Mouse (Mus musculus) kidney, adult 2 months (tissue): ENCODE data around the gene Acot1. TPM values are rescaled to one million over a fixed set of nuclear protein-coding genes. Genes with fewer than 3 reads are reported as not detected.
A peak's percentile ranks its signal among the peaks of the same experiment; 100 is the strongest.

ENCODE experiments used
- DNase-seq: peaks from one replicate; pipeline ENCODE4 v3.0.0; 2021
- H3K27ac ChIP-seq: fragments of 200-500 bp; 2 replicates; pipeline ENCODE4 v1.5.1; 2012; ENCODE audit warnings: low read depth, low read length, control low read depth, inconsistent platforms; ENCODE audit not compliant: insufficient read depth
- H3K27me3 ChIP-seq: fragments of 200-500 bp; replicated peaks from 2 replicates; pipeline ENCODE4 v1.6.1; 2012; ENCODE audit warnings: mild to moderate bottlenecking, moderate library complexity, low read length, inconsistent platforms; ENCODE audit not compliant: control insufficient read depth, insufficient read depth
- H3K36me3 ChIP-seq: fragments of 200-500 bp; 2 replicates; pipeline ENCODE4 v1.6.1; 2012; ENCODE audit warnings: mild to moderate bottlenecking, moderate library complexity, low read length, inconsistent platforms; ENCODE audit not compliant: control insufficient read depth, insufficient read depth
- H3K4me1 ChIP-seq: fragments of 200-500 bp; 2 replicates; pipeline ENCODE4 v1.6.1; 2011; ENCODE audit warnings: low read length; ENCODE audit not compliant: control insufficient read depth, insufficient read depth
- H3K4me3 ChIP-seq: fragments of 200-500 bp; 2 replicates; pipeline ENCODE4 v1.5.1; 2011; ENCODE audit warnings: mild to moderate bottlenecking, low read depth, low read length, control low read depth; ENCODE audit not compliant: insufficient read depth
- CTCF ChIP-seq: fragments of 200-500 bp; conservative IDR thresholded peaks from 2 replicates; pipeline ENCODE4 v1.5.1; 2011; ENCODE audit warnings: low read depth, mild to moderate bottlenecking, control low read depth, low read length, moderate library complexity, mixed read lengths; ENCODE audit not compliant: insufficient read depth, insufficient read length
- POLR2A ChIP-seq: fragments of 200-500 bp; IDR thresholded peaks from one replicate; pipeline ENCODE4 v1.6.1; 2011; ENCODE audit warnings: low read depth, low read length, control low read depth
- WGBS: fragments of 180-500 bp; shearing (Covaris S2); methylation state at CpG from one replicate; pipeline ENCODE4 v1.1.7; 2018; 5-methylcytosine and 5-hydroxymethylcytosine counted together
- polyA plus RNA-seq: library from polyadenylated mRNA; depleted of rRNA; stranded (reverse); fragments of >200 nt; gene quantifications from 2 replicates; pipeline ENCODE4 v1.2.3, GENCODE M21; 2012

The Acot1 gene
- polyA plus RNA-seq, 1 experiment, result 67.8 TPM

DNA sequence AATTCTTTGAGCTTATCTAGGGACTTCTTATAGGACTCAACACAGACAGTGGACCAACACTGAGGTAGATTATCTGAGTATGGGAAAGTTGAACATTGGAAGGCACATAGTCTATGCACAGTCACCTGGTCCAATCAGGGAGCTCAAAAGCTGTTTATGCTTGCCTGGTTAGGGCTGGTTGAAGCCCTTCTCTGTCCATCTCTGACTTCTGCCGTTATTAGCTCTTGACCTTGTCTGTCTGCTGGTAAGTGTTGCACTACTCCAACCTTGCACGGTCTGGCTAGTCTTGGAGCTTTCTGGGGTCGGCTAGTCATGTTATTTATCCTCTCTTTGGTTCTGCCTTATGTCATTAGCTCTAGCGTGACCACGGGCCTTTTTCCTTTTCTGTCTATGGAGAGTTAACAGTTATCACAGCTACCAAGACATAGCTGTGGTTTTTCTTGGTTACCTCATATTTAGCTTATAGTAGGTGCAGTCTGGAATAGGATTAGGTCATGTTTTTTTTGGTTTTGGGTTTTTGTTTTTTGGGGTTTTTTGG, 42.7 kb downstream of the Acot1 start, which contains the start of gene Acot3:
Acot3 (plus strand) TSS at position 208 of the 538 bp plus-strand sequence.
- DNase-seq, result peak; percentile 49
- Histone ChIP-seq H3K27me3 (no peaks in the 10 kb centered on the region), H3K4me1 (peaks cover 3% of the 10 kb centered on the region; the same call in 1 of the 2 replicates), H3K36me3 (no peaks in the 10 kb centered on the region), H3K27ac (peak within 1 kb of the TSS; percentile 84), H3K4me3 (peak within 1 kb of the TSS; percentile 69; the same call in 1 of the 2 replicates)
- TF ChIP-seq CTCF (no peak), POLR2A (no peak)
- WGBS, result 67% methylated on average over 5 of the region's 5 CpGs

DNA sequence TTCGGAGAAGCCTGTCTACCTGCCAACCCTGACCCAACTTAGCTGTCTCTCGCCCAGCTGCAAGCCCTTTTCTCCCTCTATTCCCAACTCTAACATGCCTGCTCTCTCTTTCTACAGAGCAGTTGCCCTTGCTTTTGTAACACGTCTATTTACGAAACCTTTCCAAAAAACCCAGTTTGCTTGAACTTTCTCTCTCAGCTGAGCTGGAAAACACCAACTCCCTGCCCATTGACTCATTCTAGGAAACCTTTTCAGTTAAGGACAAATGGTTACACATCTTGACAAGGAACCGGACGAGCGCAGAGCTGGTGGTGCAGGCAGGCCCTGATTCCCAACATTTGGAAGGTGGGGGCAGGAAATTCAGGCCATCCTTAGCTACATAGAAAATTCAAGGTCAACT, 43.3 kb downstream of the Acot1 start:
- H3K4me3 ChIP-seq, result peak overlapping the region; percentile 69; the same call in 1 of the 2 replicates
- H3K27me3 ChIP-seq, result no peaks in the 10 kb centered on the region
- TF ChIP-seq CTCF (no peak), POLR2A (no peak)
- H3K36me3 ChIP-seq, result no peaks in the 10 kb centered on the region
- peaks cover 3% of the 10 kb centered on the region; the same call in 1 of the 2 replicates for H3K4me1 ChIP-seq
- H3K27ac ChIP-seq, result peak overlapping the region; percentile 34
- 54% methylated on average over 7 of the region's 7 CpGs for WGBS
- DNase-seq, result peak; percentile 55

- no peaks in the 10 kb centered on the region for H3K36me3 ChIP-seq
- H3K4me3 ChIP-seq, result peak overlapping the region; percentile 69
- H3K4me1 ChIP-seq, result peaks cover 3% of the 10 kb centered on the region; the same call in 1 of the 2 replicates
- TF ChIP-seq CTCF (no peak), POLR2A (no peak)
- DNase-seq, result peak; percentile 40
- 11% methylated on average over 16 of the region's 16 CpGs for WGBS
- H3K27ac ChIP-seq, result peak overlapping the region; percentile 62
- H3K27me3 ChIP-seq, result no peaks in the 10 kb centered on the region
These were observed 43.9 kb downstream of the Acot1 start for GRCm38 (mm10) chr12:84053173-84053572.

DNA sequence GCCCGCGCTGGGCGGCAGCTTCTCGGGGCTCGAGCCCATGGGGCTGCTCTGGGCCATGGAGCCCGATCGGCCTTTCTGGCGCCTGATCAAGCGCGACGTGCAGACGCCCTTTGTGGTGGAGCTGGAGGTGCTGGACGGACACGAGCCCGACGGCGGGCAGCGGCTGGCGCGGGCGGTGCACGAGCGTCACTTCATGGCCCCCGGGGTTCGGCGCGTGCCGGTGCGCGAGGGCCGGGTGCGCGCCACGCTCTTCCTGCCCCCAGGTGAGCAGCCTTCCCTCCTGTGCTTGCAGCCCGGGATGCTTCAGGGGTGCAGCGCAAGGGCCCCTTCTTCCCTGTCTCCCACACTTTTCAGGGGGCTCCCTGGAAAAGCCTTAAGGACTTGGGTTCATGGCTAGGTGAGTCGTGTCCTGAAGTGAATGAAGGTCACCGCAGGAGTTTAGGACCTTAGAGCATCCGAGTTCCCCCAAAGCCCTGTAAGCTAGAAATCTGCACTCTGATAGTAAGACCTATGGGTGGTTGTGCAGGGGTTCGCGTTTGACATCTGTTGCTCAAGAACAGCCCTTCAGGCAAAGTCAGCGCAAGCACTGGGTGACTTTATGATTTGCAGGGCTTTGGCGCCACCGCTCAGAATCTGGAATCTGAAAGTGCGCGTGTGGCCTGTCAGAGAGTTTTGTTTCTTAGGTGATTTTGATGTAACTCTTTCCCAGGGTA, 44.5 kb downstream of the Acot1 start:
- H3K27me3 ChIP-seq, result no peaks in the 10 kb centered on the region
- no peaks in the 10 kb centered on the region for H3K36me3 ChIP-seq
- 3% methylated on average over 41 of the region's 46 CpGs for WGBS
- no peak for TF ChIP-seq POLR2A
- peak; percentile 43 for TF ChIP-seq CTCF
- peak; percentile 76 for DNase-seq
- H3K4me1 ChIP-seq, result peaks cover 3% of the 10 kb centered on the region; the same call in 1 of the 2 replicates
- H3K4me3 ChIP-seq, result peak overlapping the region; percentile 69
- H3K27ac ChIP-seq, result peak overlapping the region; percentile 62; the same call in 1 of the 2 replicates

DNA sequence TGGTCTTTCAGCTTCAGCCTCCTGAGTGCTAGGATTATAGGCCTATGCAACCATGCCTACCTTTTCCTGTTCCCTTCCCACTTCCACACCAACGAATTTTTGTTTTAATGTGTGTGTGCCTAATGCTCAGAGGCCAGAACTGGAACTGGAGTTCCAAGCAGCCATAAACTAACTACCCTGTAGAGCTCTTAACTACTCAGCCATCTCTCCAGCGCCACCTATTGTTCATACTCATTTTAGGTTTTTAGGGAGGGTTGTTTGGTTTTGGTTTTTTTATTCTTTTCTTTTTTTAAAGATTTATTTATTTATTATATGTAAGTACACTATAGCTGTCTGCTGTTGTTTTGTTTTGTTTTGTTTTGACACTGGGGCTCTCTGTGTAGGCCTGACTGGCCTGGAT, 51.7 kb downstream of the Acot1 start:
- DNase-seq, result peak; percentile 55
- no peak for TF ChIP-seq POLR2A
- TF ChIP-seq CTCF, result peak; percentile 40

GRCm38 (mm10) chr12:84062336-84062735, 53.0 kb downstream of the Acot1 start:
- DNase-seq, result no peak

More for the DNA sequence above, 51.7 kb downstream of the Acot1 start:
- H3K27ac ChIP-seq, result no peak overlapping the region
- H3K4me3 ChIP-seq, result no peak overlapping the region
- H3K27me3 ChIP-seq, result no peaks in the 10 kb centered on the region
- WGBS, result 23% methylated on average over 2 of the region's 2 CpGs
- no peaks in the 10 kb centered on the region for H3K36me3 ChIP-seq
- peaks cover 2% of the 10 kb centered on the region; the same call in 1 of the 2 replicates for H3K4me1 ChIP-seq

DNA sequence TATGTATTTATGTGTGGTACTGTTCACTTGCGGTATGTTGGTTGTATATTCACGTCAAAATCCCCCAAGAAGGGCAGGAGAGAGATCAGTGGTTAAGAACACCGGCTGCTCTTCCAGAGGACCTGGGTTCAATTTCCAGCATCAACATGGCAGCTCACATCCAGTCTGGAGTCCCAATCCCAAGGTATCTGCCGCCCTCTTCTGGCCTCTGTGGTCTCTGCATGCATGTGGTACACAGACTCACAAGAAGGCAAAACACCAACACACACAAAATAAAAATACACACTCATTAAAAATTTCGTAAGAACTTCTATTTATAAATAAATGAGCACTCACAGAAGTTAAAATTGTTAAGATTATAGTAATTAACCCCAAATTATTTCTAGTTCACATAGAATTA, 53.9 kb downstream of the Acot1 start:
- Histone ChIP-seq H3K36me3 (no peaks in the 10 kb centered on the region), H3K4me3 (no peak overlapping the region), H3K4me1 (peaks cover 2% of the 10 kb centered on the region; the same call in 1 of the 2 replicates), H3K27ac (no peak overlapping the region), H3K27me3 (no peaks in the 10 kb centered on the region)
- TF ChIP-seq POLR2A, result no peak
- peak; percentile 51 for TF ChIP-seq CTCF
- no peak for DNase-seq
- 78% methylated on average over 5 of the region's 5 CpGs for WGBS

More at GRCm38 (mm10) chr12:84062336-84062735, 53.0 kb downstream of the Acot1 start:
- Histone ChIP-seq H3K36me3 (no peaks in the 10 kb centered on the region), H3K4me1 (peaks cover 2% of the 10 kb centered on the region; the same call in 1 of the 2 replicates), H3K27ac (no peak overlapping the region), H3K4me3 (no peak overlapping the region), H3K27me3 (no peaks in the 10 kb centered on the region)
- TF ChIP-seq CTCF (no peak), POLR2A (no peak)
- whole genome bisulfite sequencing, result 93% methylated on average over 20 of the region's 20 CpGs
